Mouse (Mus musculus) A20 (cell line): ENCODE measurements at regions not wholly inside any gene's neighbourhood (a gene's known extent, or its start where the extent isn't known, plus 50 kb on each side); places are given as distances from the start of the nearest gene placed in this dataset.

ENCODE experiments used
- DNase-seq: peaks from one replicate; pipeline ENCODE4 v3.0.0-alpha.2; 2011; ENCODE audit warnings: low read depth, low spot score

DNA sequence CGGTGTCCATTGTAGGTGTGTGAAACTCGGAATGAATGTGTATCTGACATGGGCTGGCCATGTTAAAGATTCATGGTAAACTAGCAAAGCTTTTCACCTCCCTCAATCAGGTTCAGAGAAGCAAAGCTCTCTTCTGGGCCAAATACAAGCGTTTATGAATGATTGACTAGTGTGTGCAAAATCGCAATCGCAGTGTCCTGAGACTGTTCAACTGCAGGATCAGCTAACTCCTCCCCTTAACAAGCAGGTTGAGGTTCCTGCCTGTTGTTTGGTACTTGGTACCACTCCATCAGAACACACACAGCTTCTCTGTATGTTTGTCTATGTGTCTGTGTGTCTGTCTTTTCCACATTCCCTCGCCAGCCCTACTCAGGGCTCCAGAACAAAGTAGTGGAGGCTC, 458.6 kb downstream of the Cd83 start:
- DNase-seq = no peak

DNA sequence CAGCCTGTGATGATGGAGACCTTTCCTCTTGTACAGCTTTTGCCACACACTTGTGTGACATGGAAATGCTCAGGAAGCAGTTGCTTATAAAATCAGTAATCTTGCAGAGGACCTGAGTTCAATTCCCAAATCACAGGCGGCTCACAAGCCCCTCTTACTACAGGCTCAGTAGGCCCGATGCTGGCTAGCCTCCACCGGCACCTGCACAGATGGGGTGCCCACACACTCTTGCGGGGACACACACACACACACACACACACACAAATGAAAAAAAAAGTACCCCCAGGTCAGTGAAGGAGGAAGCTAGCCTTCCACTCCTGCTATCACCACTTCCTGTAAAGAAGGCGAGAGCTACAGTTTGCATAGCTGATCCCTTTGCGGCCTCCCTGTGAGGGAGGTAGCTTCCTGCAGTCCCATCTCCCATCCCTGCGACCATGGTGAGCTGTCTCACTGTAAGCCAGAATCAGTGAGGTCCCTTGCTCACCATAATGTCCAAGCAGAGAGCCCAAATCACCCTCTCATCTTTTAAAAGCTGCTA, 462.2 kb downstream of the Cd83 start:
- DNase-seq = no peak

DNA sequence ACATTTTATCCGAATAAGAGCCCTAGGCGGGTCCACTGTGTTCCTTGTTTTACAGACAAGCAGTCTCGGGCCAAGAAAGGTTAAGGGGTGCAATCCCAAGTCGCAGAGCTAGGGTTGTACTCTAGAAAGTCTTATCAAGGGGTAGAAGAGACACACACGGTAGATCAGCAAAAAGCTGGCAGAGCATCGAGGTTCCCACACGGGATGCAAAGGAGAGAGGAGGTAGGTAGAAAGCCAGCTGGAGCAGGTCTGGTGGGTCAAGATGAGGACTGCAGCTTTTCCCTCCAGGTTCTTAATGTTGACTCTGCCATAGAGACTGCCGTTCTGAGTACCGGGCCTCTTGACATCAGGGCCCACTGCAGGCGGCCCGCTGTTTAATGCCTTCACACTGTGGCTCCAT, 463.3 kb downstream of the Cd83 start:
- DNase-seq = no peak

DNA sequence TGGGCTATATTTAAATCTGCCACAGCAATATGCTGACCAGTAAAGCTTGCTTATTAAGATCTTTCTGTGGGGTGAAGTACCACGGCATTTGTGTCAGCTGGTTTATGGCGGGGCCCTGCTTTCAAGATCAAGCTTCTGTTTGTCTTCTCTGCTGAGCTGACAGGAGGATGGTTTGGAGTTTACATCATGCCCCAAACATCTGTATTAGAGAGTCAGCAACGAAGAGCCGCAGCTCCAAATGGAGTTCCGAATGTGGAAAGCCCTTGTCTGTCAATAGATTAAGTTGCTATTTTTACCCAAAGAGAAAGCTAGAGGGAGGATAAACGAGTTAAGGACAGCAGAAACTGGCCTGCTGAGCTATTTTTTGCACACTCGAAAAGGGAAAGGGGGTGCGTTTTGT, 463.8 kb downstream of the Cd83 start:
- no peak for DNase-seq

DNA sequence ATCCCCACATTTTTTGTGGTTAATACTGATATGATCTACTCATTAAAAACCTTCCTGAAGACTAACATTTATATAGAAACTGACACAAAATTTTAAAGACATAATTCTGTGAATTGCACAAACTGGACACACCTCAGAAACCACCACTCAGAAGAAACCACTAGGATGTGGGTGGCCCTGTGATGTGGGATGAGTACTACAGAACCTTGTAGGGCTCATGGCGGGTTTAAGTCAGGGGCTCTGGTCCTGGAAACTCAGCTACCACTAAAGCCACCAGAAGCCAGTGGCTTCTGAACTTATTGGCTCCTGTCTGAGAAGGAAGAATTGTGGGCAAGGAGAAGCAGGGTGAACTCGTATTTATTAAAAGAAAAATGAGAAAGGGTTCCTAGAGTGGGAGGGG, 464.5 kb downstream of the Cd83 start:
- DNase-seq = no peak

DNA sequence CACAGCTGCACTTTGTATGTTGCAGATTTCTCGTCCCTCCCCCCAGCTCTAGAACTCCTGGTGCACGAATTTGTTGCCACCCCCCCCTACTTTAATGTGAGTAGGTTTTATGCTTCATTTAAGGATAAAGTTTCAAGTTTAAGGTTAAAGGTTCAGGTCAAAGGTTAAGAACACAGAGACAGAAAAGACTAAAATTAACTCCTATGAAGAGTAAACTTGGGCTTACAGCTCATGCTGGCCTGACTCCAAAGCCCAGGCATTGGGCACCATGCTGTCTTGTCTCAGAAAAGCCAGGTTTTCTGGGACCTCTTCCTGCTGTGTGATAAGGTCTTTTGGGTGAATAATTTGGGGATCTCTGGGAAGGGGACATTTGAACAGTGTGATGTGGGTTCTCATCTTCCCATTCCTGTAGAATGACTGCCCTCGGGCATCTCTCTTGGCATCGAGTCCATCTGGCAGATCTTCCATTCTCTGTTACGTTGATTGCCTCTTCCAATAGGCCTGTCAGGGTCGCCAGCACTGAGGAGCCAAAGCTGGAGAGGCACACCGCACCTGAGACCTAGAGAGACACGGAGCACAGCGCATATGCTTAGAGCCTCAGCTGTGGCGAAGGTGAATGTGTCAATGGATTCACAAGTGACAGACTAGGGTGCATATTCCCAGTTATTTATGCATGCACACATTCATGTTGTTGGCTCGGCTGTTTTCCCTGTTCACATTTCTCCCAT, 466.1 kb downstream of the Cd83 start:
- DNase-seq = no peak

DNA sequence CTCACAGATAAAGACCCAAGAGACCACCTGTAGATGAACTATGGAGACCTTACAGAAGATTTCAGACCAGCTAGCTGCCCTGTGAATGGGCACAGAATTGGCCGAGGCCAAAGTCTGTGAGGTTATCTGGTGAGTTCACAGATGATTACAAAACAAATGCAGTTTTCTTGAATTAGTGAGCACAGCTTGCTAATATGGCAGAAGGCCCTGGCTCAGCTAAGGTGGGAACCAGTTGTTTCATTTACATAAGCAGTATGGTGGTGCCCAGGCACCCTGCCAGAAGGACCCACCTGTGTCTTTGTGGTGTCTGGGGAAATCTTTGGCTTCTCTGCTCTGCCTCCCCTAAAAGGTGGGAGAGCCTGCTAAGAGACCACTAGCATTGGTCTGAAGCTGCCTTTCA, 466.9 kb downstream of the Cd83 start:
- no peak for DNase-seq

DNA sequence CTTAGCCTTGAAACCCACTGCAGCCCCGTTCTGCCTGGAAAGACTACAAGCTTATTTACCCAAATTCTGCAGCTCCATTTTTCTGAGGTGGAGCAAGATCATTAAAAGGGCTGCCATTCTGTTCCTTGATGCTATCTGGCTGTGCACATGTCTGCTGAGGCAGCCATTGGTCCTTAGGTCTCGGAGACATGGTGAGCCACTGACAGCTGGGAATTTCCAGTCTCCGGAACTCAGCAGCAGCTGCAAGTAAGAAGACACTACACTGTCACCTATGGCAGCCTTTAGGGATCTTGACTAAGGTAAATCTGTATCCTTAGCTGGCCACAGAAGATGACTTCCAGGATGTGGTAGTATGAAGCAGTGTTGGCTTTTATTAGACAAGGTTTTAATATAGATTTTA, 467.9 kb downstream of the Cd83 start:
- no peak for DNase-seq

DNA sequence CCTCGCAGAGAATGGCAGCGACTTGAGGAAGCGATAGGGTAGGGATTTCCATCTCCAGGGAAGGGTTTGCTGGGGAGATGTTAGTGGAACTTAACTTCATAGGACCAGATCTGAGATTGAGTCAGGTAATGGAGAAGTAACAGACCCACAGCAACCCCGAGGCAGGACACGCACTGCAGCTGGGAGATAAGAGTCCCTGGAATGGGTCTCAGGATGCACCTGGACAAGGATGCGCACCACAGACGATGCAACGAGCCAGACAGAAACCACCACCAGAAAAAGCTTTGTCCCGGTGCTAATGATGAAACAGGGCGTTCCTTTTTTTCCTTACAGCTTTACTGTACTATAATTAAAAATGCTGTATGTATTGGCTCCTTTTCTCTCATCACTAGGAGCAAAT, 470.9 kb upstream of the Jarid2 start:
- no peak for DNase-seq

DNA sequence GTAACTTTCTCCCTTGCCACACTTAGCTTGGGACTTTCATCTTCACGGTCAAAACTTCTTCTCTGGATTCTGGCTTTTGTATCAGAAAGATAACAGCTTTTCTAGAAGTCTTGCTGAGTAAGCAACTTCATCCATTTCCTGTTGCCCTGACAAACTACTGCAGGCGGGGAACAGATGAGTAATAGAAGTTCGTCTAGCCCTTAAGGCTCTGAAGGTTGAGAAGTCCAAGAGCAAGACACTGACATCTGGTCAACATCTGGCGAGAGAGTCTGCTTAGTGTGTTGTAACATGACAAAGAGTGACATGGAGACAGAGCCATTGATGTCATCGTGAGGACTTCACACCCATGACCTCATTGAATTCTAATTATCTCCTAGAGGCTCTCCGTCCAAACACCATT, 469.2 kb upstream of the Jarid2 start:
- no peak for DNase-seq

DNA sequence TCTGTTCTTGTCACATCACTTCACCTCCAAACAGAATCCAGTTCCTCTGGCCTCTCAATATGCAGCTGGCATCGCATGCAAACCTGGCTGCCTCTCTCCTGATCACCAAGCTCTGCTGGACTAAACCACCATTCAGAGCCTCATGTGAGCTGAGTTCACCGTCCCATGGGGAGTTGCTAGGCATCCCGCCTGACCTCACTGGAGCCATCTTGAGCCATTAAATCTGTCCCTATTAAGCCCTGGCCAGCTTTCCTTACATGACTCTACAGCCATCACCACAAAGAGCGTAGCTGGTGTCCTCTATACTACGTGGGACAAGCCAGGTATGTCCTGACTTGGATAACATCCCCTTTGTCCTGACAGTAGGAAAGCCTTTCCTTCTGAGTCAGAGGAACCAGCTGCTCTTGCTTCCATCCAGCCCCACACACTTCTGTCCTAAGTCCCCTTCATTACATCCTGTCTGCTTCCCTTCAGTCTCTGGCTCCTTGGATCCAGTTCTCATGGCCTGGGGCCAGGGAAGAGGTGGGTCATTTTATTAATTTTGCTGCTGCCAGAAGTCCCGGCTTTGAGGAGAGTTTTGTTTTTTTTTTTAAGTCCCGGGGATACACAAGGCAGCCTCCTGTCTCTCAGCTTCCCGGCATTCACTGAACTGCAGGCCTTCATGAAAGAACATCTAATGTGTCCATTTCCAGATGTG, 468.5 kb upstream of the Jarid2 start:
- no peak for DNase-seq

DNA sequence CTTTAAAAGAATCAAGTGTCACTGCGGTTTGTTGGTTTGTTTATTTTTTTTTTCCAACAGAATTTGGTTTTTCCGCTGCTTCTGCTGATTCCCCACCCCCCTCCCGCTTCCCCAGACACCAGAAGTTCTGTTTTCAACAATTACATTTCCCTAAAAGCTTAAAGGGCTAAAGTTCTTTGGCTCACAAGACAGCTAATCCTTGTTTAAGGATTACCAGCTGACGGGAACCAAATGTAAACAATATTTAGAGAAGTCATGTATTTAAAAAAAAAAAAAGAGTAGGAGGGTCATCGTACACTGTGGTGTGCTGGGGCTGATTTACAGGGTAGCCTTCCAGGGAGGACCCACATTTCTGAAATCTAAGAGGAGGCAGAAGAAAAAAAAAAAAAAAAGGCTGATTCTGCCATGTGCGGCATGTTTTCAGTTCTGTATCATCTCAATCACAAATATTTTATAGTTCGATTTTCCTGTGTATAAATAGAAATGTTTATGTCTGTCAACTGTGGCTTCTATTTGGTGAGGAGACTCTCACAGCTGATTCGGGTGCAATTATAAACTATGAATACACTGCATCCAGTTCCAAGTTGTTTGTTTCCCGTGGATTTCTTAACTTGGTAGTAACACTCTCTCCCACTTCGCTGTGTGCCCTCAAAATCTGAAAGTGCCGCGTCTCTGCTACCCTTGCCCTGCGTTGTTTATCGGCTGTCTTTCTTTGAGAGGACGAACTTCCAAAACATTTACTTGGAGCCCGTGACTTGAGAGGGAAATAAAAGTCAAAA, 456.3 kb upstream of the Jarid2 start:
- DNase-seq = no peak

DNA sequence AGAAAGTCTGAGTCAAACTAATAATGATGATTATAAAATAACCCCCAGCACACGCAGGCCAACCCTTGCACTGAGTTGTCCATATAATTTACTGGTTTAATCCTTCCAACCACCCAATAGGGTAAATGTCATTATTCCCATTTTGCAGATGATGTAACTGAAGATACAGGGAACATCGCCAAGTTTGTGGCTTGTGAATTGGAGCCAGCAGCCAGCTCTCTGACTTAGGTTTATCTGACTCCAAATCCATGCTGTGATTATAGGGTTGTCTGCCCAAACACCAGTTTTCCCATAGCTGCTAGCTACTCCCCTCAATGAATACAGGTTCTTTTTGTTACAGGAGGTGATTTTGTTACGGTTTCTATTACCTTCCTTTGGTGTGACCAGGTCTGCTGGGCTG, 451.3 kb upstream of the Jarid2 start:
- DNase-seq = no peak

DNA sequence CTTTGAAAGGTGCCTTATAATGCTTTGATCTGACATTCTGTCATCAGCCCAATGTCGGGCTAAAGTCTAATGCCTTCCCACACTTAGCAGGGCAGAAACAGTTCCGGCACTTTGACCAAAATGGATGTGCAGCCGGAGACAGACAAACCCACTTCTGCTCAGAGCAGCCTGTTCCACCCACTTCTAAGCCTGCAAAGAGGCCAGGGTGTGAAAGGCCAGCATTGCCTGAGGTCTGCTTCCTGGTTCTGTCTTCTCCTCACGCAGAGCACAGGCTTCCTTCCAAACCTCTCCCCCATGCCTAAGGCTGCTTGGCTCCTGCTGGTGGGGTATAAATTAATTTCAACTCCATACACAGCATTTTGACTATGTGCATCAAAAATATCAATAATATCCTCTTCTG, 450.2 kb upstream of the Jarid2 start:
- no peak for DNase-seq

DNA sequence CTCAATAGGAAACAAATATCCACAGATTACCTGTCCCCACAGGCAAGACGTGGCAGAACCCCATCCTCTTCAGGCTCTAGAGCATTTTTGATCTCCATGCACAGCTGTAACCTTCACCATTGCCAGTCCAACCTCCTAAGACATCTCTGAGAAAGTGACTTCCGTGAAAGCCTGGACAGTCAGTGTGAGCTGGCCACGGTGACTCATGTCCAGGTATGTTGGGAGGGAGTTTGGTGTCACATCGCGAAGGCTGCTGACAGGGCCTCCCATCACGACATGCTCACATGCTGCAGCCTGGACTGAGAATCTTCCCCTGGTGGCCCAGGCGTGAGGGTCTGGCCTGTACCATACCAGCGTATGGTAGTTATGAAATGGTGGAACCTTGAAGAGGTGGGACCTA, 449.0 kb upstream of the Jarid2 start:
- DNase-seq = no peak

DNA sequence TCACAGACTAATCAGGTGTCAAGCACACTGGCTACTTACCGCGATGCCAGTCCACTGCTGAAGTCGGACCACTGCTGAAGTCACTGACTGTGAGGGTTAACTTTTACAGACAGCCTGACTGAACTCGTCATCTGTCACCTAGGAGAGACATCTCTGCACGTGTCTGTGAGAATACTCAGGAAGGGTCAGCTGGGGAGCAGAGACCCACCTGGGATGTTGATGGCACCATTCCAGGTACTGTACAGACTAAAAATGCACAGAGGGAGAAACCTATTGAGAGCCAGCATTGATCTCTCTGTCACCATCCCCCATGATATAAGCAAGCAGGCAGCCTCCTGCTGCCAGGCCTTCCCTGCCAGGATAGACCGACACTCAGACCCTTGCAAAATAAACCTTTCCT, 447.5 kb upstream of the Jarid2 start:
- DNase-seq = no peak

DNA sequence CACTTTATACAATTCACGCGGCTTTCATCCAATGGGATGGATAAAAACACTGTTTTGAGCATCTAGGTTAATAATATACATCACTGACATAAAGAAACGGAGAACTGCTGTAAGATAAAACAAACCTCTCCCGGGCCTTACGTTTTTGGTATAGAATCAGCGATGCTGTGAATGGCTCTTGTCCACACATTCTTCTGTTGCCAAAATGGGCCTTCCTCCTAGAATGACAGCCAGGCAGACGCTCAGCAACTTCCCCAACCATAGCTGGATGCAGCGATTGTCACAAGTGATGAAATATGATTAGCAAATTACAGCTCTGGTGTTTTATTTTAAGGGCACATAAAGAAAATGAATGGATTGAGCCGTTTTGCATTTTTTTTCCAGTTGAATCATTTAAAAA, 447.0 kb upstream of the Jarid2 start:
- DNase-seq = no peak

DNA sequence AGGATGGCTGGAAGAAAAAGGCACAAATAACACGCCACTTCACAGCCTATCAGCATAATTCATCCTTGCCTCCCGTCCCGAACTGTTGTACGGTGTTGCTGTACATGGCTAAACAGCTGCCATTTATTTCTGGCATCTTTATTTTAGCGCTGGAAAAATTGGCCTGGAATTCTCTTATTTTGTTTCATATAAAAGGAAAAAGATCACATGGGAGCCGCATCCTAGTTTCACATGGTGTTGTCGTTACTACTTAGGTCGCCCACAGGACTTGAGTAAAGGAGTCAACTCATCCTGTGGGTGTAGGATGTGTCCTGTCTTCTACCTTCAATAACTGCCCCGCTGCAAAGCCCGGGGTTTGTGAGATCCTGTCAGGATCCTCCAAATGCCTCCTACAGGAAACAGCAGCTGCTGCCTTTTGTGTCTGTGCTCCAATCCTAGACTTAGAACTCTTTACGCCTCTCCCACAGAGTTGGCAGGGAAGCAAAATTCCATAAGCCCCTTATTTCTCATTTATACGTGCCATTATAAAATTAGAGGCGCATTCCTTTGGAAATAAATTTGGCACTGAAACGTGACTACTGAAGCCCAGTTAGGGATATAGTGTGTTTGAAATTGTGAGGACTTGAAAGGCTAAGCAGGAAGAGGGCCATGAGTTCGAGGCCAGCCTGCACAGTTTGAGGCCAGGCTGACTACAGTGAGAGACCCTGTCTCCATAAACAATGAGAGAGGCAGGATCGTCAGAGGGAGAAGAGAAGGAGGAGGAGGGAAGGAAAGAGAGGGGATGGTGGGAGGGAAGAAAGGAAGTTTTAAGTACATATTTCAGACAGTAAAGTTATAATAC, 446.3 kb upstream of the Jarid2 start:
- no peak for DNase-seq

DNA sequence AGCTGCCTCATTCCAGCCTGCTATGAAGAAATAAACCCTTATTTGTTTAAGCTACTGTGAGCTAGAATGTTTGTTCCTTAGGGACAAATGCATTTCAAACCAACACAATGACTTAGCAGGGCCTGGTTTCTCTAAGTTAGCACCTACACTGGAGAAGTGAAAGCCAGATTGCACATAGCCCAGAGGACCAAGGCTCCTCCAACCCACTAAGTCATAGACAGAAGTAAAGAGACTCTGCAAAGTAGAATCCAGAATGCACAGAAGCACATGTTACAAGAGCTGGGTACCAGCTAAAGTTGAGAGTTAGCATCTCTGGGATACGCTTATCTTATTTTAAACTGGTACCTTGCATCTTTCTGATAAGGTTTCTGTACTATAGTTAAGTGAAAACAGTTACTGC, 443.4 kb upstream of the Jarid2 start:
- no peak for DNase-seq

DNA sequence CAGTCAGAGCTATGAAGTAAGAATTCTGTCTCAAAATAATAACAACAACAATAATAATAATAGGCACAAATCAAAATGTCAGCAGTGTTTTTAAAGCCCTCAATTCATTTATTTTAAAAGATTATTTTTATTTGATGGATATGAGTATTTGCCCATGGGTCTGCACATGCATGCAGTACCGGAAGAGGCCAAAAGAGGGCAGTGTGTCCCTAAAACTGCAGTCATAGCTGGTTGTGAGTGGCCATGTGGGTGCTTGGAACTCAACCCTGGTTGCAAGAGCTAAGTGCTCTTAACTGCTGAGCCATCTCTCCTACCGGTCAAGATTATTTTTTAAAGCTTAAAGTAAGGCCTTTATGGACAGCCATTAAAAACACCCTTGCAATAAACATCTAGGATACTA, 439.1 kb upstream of the Jarid2 start:
- DNase-seq = peak; percentile 26

DNA sequence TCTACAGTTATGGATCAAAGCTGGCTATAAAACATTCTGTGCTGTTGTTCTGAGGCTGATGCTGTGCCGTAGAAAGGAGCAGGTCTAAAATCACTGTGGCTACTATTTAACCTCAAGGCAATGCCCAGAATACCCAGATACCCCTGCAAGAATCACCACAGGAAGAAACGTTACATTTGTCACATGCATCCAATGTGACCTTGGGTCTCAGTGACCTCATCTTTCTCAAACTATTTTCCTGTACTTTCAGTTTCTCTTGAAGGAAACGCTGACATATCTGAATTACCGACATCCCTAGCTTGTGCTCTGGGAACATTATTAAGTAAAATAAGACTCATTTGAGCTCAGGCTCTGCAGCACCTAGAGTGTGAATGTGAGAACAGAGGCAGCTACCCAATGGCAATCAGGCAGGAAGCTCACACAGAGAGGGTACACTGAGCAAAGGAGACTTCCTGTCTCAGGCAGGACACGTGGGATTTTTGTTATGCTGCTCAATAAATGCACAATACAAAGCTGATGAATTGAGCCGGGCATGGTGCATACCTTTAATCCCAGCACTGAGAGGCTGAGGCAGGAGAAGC, 436.7 kb upstream of the Jarid2 start:
- no peak for DNase-seq
